Mouse (Mus musculus) hindbrain, postnatal 0 days (tissue): ENCODE results near the gene Slc41a3. TPM values are rescaled to one million over a fixed set of nuclear protein-coding genes. Genes with fewer than 3 reads are reported as not detected.
A peak's percentile ranks its signal among the peaks of the same experiment; 100 is the strongest.
"Not testable (repeated sequence)": the region's sequence is repeated elsewhere in the genome, so short reads cannot be mapped to it uniquely, and the experiment has no call there.

Experiments
- ATAC-seq: fragments of 200-750 bp; cut with Nextera tagmentation; 2 replicates; pipeline ENCODE4 v1.8.0; 2017; ENCODE audit warnings: mild to moderate bottlenecking, moderate TSS enrichment, moderate library complexity
- DNase-seq: peaks from one replicate; pipeline ENCODE4 v3.0.0-alpha.2; 2015; ENCODE audit warnings: low spot score
- H3K27ac ChIP-seq: fragments of 300-500 bp; sonication (generic); 2 replicates; pipeline ENCODE4 v1.5.1; 2014; ENCODE audit warnings: mild to moderate bottlenecking
- H3K27me3 ChIP-seq: fragments of 300-500 bp; sonication (generic); 2 replicates; pipeline ENCODE4 v1.6.1; 2014; ENCODE audit warnings: low read length, mixed read lengths; ENCODE audit not compliant: insufficient read depth
- H3K36me3 ChIP-seq: fragments of 300-500 bp; sonication (generic); 2 replicates; pipeline ENCODE4 v1.6.1; 2014; ENCODE audit warnings: low read length, mixed read lengths; ENCODE audit not compliant: insufficient read depth
- H3K4me1 ChIP-seq: fragments of 300-500 bp; sonication (generic); 2 replicates; pipeline ENCODE4 v1.6.1; 2014; ENCODE audit warnings: antibody characterized with exemption, low read length, mixed read lengths; ENCODE audit not compliant: insufficient read depth
- H3K4me2 ChIP-seq: fragments of 300-500 bp; sonication (generic); 2 replicates; pipeline ENCODE4 v1.6.1; 2014; ENCODE audit warnings: low read depth, mild to moderate bottlenecking, low read length, moderate library complexity, mixed read lengths
- H3K4me3 ChIP-seq: fragments of 300-500 bp; sonication (generic); 2 replicates; pipeline ENCODE4 v1.5.1; 2014; ENCODE audit warnings: low read length
- H3K9ac ChIP-seq: fragments of 300-500 bp; sonication (generic); replicated peaks from 2 replicates; pipeline ENCODE4 v1.6.1; 2014; ENCODE audit warnings: mild to moderate bottlenecking, low read length, moderate library complexity, mixed read lengths
- H3K9me3 ChIP-seq: fragments of 300-500 bp; sonication (generic); 2 replicates; pipeline ENCODE4 v1.6.1; 2016; ENCODE audit warnings: low read length, mixed read lengths
- CTCF ChIP-seq: IDR thresholded peaks from 2 replicates; pipeline ENCODE4 v1.5.1; 2016; ENCODE audit warnings: antibody characterized with exemption, control low read depth, low read depth
- WGBS: fragments of 180-500 bp; shearing (Covaris S2); extraction: QIAGEN DNeasy Blood & Tissue Kit; methylation state at CpG from one replicate; pipeline ENCODE4 v1.1.7; 2014; 5-methylcytosine and 5-hydroxymethylcytosine counted together
- polyA plus RNA-seq: library from polyadenylated mRNA; unstranded; fragments of >200 nt; fragmentation: Nextera tagmentation; extraction: Ambion mirVana; gene quantifications from 2 replicates; pipeline ENCODE4 v1.2.1, GENCODE M21; 2015
- total RNA-seq: library from RNA; depleted of rRNA; stranded (reverse); fragments of >200 nt; gene quantifications from 2 replicates; pipeline ENCODE4 v1.2.3, GENCODE M21; 2014

Gene Slc41a3
- total and polyA plus RNA-seq, 2 experiments from 2014 or later: 17.6 to 18.0 TPM

GRCm38 (mm10) chr6:90643057-90643456 is 38.5 kb downstream of the Slc41a3 start:
- WGBS: 85% methylated on average over 3 of the region's 3 CpGs

GRCm38 (mm10) chr6:90644965-90645364 is 40.4 kb downstream of the Slc41a3 start:
- Histone ChIP-seq H3K27me3 (no peaks in the 10 kb centered on the region), H3K36me3 (no peaks in the 10 kb centered on the region), H3K4me2 (no peak overlapping the region), H3K4me1 (0 out of 2 replicates have a peak, but pooled peaks cover 2% of the 10 kb centered on the region), H3K27ac (no peak overlapping the region), H3K4me3 (no peak overlapping the region), H3K9ac (no peak overlapping the region), H3K9me3 (no peaks in the 10 kb centered on the region)
- ATAC-seq: peak; percentile 68
- peak; percentile 37 for DNase-seq
- 59% methylated on average over 4 of the region's 4 CpGs for WGBS
- no peak for TF ChIP-seq CTCF

More at GRCm38 (mm10) chr6:90643057-90643456, 38.5 kb downstream of the Slc41a3 start:
- Histone ChIP-seq H3K36me3 (no peaks in the 10 kb centered on the region), H3K9ac (no peak overlapping the region), H3K4me1 (0 out of 2 replicates have a peak, but pooled peaks cover 2% of the 10 kb centered on the region), H3K27me3 (no peaks in the 10 kb centered on the region), H3K9me3 (no peaks in the 10 kb centered on the region), H3K4me3 (no peak overlapping the region), H3K27ac (no peak overlapping the region), H3K4me2 (no peak overlapping the region)
- no peak for TF ChIP-seq CTCF
- no peak for DNase-seq
- ATAC-seq: no peak

- Histone ChIP-seq H3K9me3 (no peaks in the 10 kb centered on the region), H3K27ac (no peak overlapping the region), H3K4me1 (0 out of 2 replicates have a peak, but pooled peaks cover 2% of the 10 kb centered on the region), H3K4me2 (no peak overlapping the region), H3K9ac (no peak overlapping the region), H3K36me3 (no peaks in the 10 kb centered on the region), H3K4me3 (no peak overlapping the region), H3K27me3 (no peaks in the 10 kb centered on the region)
- no peak for TF ChIP-seq CTCF
- ATAC-seq (no peak), DNase-seq (no peak)
- 95% methylated on average over 6 of the region's 6 CpGs for WGBS
Measured at GRCm38 (mm10) chr6:90648391-90648790, 43.9 kb downstream of the Slc41a3 start.

- H3K9ac ChIP-seq: no peak overlapping the region
- 75% methylated on average over 4 of the region's 4 CpGs for WGBS
- TF ChIP-seq CTCF: no peak
Measured at GRCm38 (mm10) chr6:90649279-90649678, 44.8 kb downstream of the Slc41a3 start.

GRCm38 (mm10) chr6:90650634-90651033 is 46.1 kb downstream of the Slc41a3 start:
- H3K27ac ChIP-seq: no peak overlapping the region
- H3K9ac ChIP-seq: no peak overlapping the region
- WGBS: 44% methylated on average over 1 of the region's 1 CpGs
- H3K36me3 ChIP-seq: no peaks in the 10 kb centered on the region
- H3K27me3 ChIP-seq: no peaks in the 10 kb centered on the region
- no peak for TF ChIP-seq CTCF
- no peaks in the 10 kb centered on the region for H3K9me3 ChIP-seq
- ATAC-seq: no peak
- H3K4me1 ChIP-seq: no peaks in the 10 kb centered on the region
- H3K4me2 ChIP-seq: no peak overlapping the region
- no peak for DNase-seq
- no peak overlapping the region for H3K4me3 ChIP-seq

More at GRCm38 (mm10) chr6:90649279-90649678, 44.8 kb downstream of the Slc41a3 start:
- Histone ChIP-seq H3K9me3 (no peaks in the 10 kb centered on the region), H3K4me3 (no peak overlapping the region), H3K27ac (no peak overlapping the region), H3K36me3 (no peaks in the 10 kb centered on the region), H3K4me2 (no peak overlapping the region), H3K27me3 (no peaks in the 10 kb centered on the region), H3K4me1 (0 out of 2 replicates have a peak, but pooled peaks cover 2% of the 10 kb centered on the region)
- ATAC-seq (no peak), DNase-seq (no peak)

- peak; percentile 58; the same call in 1 of the 2 replicates for ATAC-seq
- Histone ChIP-seq H3K4me1 (no peaks in the 10 kb centered on the region), H3K27me3 (no peaks in the 10 kb centered on the region), H3K27ac (no peak overlapping the region), H3K9me3 (no peaks in the 10 kb centered on the region), H3K4me2 (no peak overlapping the region), H3K9ac (no peak overlapping the region), H3K4me3 (no peak overlapping the region), H3K36me3 (no peaks in the 10 kb centered on the region)
- 55% methylated on average over 2 of the region's 2 CpGs for WGBS
- peak; percentile 68 for DNase-seq
- peak; percentile 76 for TF ChIP-seq CTCF
Measured at GRCm38 (mm10) chr6:90653736-90654135, 49.2 kb downstream of the Slc41a3 start.

GRCm38 (mm10) chr6:90656344-90656850 is 51.9 kb downstream of the Slc41a3 start:
- H3K4me1 ChIP-seq, H3K4me3 ChIP-seq, H3K4me2 ChIP-seq, H3K9ac ChIP-seq, ATAC-seq, DNase-seq, H3K36me3 ChIP-seq, H3K27ac ChIP-seq, H3K27me3 ChIP-seq, H3K9me3 ChIP-seq: not testable (repeated sequence)
- 75% methylated on average over 2 of the region's 2 CpGs for WGBS
